Mouse (Mus musculus): ENCODE results near the gene Setd3. TPM values are rescaled to one million over a fixed set of nuclear protein-coding genes. Genes with fewer than 3 reads are reported as not detected.

The Setd3 gene
- polyA plus RNA-seq, 1 experiment from 2014 or later = 84.2 TPM

DNA sequence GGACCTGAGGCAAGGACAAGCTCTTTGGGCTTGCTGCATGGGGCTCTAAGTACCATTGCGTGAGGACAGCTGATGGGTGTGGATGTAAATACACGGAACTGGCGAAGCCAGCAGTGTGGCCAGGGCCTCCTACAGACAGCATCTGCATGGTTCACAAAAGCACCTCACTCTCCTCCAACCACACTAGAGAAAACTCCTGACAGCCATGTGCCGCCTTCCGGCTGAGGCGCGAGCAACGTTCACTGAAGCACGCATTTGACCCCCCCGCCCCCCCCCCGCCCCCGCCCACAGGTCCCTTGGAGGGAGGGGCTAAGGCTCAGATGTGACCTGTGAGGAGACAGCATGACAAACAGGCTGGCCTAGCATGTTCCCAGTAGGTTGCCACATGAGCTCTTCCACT is 25.9 kb upstream of the Setd3 start:
- no peaks in the 10 kb centered on the region for H3K27me3 ChIP-seq
- no peak for TF ChIP-seq CTCF (IDR thresholded peaks at IDR 0.05)
- CTCF ChIA-PET = interaction anchor here (0.9 kb wide), 1 partner anchor 299 kb away, joined by 3 read pairs; no protein-coding TSS in a partner anchor
- in situ Hi-C loops (cut with MboI; ENCODE audit: low pct_unique_long_range_greater_than_20kb) = loop anchor here (5.0 kb wide), 2 partner anchors 92 to 297 kb away; no protein-coding TSS in a partner anchor
- no peak for ATAC-seq
- POLR2A ChIA-PET = no interaction called here
- no peak for DNase-seq (ENCODE audit: low read depth, low spot score)

DNA sequence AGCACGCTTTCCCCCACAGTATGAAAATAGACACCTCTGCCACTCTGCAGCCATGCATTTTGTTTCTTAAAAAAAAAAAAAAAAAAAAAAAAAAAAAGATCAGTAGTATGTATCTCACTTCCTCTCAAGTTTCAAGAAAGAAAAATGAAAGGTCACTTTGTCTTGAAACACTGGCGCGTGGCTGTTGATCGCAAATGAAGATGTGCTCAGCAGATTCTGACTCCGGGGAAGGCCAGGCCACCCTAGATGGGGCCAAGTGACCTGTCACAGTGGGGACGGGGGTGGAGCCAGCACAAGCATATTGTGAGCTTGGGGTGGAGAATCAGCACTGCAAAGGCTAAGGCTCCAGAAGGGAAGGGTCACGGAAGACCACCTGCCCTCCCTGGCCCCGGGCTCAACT is 24.8 kb upstream of the Setd3 start:
- CTCF ChIA-PET = no interaction called here
- no peak for DNase-seq (ENCODE audit: low read depth, low spot score)
- no peaks in the 10 kb centered on the region for H3K27me3 ChIP-seq
- in situ Hi-C loops (cut with MboI; ENCODE audit: low pct_unique_long_range_greater_than_20kb) = loop anchor here (5.0 kb wide), 2 partner anchors 93 to 298 kb away; no protein-coding TSS in a partner anchor
- no peak for TF ChIP-seq CTCF (IDR thresholded peaks at IDR 0.05)
- POLR2A ChIA-PET = no interaction called here
- no peak for ATAC-seq

DNA sequence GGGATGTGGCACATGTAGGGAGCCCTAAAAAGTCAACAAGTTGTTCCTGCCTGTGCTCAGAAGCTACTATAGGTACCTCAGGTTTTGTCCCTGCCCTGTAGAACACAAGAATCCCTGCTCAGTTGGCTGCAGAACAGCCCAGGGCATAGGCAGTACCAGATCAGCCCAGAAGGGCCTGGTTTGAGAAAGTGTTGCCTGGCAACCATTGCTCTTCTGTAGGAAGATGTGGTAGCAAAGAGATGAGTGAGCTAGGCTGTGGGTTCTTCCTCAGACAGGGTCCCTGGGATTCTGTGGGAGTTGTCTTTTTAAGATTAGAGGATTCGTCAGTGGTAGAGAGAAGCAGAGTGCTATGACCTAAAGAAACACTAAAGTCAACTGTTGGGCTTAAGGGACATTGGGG is 21.0 kb upstream of the Setd3 start:
- TF ChIP-seq CTCF (IDR thresholded peaks at IDR 0.05) = no peak
- in situ Hi-C loops (cut with MboI; ENCODE audit: low pct_unique_long_range_greater_than_20kb) = loop anchor here (5.0 kb wide), 2 partner anchors 97 to 302 kb away; no protein-coding TSS in a partner anchor
- ChIA-PET POLR2A (no interaction called here), CTCF (no interaction called here)
- no peak for DNase-seq (ENCODE audit: low read depth, low spot score)
- no peak for ATAC-seq
- no peaks in the 10 kb centered on the region for H3K27me3 ChIP-seq

DNA sequence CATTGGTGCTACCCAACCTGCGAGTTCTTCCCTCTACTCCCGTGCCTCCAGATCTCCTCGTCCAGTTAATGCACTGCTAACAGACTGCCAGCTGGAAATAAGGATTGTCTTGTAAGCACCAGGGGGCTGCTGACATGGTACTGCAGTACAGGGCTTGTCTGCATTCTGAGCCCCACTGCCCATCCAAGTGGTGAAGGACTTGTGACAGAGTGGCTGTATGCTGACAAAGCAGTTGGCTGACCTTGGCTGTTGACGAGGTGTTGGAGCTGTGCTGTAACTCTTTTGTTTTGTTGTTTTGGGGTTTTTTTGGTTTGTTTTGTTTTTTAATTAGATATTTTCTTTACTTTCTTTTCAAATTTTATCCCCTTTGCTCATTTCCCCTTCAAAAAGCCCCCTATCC is 19.3 kb upstream of the Setd3 start:
- DNase-seq (ENCODE audit: low read depth, low spot score) (no peak), ATAC-seq (no peak)
- in situ Hi-C loops (cut with MboI; ENCODE audit: low pct_unique_long_range_greater_than_20kb) = no loop called here
- TF ChIP-seq CTCF (IDR thresholded peaks at IDR 0.05) = no peak
- POLR2A ChIA-PET = no interaction called here
- H3K27me3 ChIP-seq = no peaks in the 10 kb centered on the region
- CTCF ChIA-PET = no interaction called here

DNA sequence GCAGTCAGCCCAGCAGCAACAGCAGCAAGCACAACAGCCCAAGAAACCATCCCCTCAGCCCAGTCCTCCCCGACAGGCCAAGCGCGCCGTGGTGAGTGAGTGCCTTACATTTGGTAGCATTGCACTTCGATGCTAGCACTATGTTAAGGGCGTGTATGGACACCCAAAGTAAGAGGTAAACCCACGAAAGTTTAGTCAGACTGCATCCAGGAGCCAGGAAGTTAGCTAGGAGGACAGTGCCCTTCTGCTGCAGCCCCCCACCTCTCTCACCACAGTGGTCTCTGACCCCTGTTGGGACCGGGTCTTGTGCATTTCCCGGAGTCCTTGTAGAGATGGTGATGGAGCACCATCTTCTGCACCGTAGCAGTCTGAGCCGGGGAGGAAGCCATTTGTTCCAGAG is 16.6 kb upstream of the Setd3 start:
- POLR2A ChIA-PET = no interaction called here
- no peaks in the 10 kb centered on the region for H3K27me3 ChIP-seq
- ATAC-seq = no peak
- no peak for DNase-seq (ENCODE audit: low read depth, low spot score)
- TF ChIP-seq CTCF (IDR thresholded peaks at IDR 0.05) = no peak
- in situ Hi-C loops (cut with MboI; ENCODE audit: low pct_unique_long_range_greater_than_20kb) = no loop called here
- CTCF ChIA-PET = interaction anchor here (1.7 kb wide), 1 partner anchor 11 kb away, joined by 4 read pairs; no protein-coding TSS in a partner anchor

DNA sequence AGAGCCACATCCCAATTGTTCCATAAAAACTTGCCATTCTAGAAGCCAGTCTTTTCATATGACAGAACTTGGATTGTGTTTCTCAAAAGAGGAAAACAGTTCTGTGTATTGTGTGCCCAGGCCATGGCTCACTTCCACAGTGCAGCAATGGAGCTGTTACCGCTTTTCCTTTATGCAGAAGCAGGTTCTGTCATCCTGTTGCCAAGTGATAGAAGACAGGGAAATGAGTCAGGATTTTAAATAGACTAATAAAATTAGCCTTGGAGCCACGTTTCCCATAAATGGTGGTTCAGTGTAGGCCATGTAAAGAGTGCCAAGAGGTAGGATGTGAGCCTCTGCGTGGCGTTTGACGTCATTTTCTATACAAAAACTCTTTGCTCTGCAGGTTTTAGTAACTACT is 14.8 kb upstream of the Setd3 start:
- CTCF ChIA-PET = no interaction called here
- no peaks in the 10 kb centered on the region for H3K27me3 ChIP-seq
- in situ Hi-C loops (cut with MboI; ENCODE audit: low pct_unique_long_range_greater_than_20kb) = no loop called here
- ATAC-seq (no peak), DNase-seq (ENCODE audit: low read depth, low spot score) (no peak)
- TF ChIP-seq CTCF (IDR thresholded peaks at IDR 0.05) = no peak
- POLR2A ChIA-PET = no interaction called here

DNA sequence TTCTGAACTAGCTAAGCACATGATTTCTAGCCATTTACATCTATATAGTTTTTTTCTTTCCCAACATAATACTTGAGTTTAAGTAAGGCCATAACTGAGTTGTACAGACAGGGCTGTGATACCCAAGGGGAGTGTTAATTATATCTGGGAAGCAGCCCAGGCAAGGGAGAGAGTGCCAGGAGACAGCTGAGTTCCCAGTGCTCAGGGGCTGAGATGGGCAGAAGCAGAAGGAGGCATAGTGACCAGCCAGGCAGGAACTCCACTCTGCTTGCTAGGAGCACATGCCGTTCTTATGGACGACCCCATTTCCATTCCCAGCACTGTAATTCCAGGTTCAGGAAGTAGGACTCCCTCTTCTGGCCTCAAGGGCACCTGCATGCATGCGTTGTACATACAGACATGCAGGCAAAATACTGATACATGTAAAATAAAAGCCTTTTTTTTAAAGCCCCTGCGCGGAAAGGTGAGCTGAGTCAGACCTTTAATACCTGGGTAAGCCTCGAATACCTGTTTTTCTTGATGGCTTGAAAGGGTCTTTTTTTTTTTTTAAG is 8.5 kb upstream of the Setd3 start:
- in situ Hi-C loops (cut with MboI; ENCODE audit: low pct_unique_long_range_greater_than_20kb) = no loop called here
- ChIA-PET CTCF (no interaction called here), POLR2A (no interaction called here)
- TF ChIP-seq CTCF (IDR thresholded peaks at IDR 0.05) = no peak
- DNase-seq (ENCODE audit: low read depth, low spot score) (no peak), ATAC-seq (no peak)
- H3K27me3 ChIP-seq = no peaks in the 10 kb centered on the region

DNA sequence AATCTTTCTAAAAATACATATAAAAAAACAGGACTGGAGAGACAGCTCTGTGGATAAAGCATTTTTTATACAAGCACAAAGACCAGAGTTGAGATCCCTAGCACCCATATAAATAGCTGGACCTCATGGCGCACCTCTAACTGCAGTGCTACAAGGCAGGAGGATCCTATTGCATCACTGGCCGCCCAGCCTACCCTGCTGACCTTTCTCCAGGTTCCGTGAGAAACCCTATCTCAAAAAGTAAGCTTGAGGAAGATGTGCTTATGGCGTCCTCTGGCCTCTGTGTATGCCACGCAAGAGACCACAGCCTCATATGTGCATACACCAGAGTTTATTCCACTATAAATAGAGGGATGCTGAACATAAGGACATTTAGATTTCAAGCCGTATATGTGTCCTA is 2.6 kb upstream of the Setd3 start:
- no peaks in the 10 kb centered on the region for H3K27me3 ChIP-seq
- TF ChIP-seq CTCF (IDR thresholded peaks at IDR 0.05) = no peak
- no peak for ATAC-seq
- POLR2A ChIA-PET = no interaction called here
- in situ Hi-C loops (cut with MboI; ENCODE audit: low pct_unique_long_range_greater_than_20kb) = no loop called here
- CTCF ChIA-PET = no interaction called here
- DNase-seq (ENCODE audit: low read depth, low spot score) = no peak

DNA sequence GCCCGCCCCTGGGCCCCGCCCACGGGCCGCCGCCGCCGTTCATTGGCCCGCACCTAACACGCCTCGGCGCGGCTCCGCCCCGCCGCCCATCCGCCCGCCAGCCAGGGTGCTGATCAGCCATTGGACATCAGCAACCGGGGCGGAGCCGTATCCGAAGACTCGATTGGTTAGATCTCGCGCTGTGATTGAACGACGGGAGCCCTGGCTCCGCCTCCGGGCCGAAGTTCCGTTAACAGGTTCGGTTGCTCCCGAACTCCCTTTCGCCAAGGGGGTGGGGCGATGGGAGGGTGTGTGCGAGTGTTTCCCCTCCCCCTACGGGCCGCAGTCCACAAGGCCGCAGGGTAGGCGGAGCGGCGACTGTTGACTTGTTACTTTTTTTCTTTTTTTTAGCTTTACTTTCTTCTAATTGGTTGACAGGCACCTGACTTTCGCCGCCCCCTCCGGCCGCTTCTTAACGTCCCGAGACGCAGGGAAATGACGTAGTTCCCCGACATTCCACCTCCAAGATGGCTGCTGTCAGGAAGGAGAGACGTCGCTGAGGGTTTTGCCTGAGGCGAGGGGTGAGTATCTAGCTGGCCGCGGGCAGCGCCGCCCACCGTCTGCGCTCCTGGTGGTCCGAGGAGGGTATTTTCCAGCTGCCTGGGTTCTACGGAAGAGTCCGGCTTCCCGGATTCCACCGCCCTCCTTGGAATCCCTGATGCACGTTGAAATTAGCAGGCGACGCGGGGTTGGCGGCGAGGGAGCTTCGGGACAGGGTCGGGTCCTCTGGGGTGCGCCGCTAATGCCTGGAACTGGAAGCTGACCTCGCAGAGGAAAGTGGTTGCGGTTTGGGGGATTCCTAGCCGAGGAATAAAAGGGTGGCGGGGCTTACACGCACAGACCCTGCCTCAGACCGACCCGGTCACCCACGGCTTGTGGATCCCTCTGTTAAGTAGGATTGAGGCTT is 480 bp upstream of the Setd3 start, which contains the start of gene Ccnk:
Gene Ccnk (plus strand): TSS at position 259 of the 946 bp plus-strand sequence.
- in situ Hi-C loops (cut with MboI; ENCODE audit: low pct_unique_long_range_greater_than_20kb) = no loop called here
- POLR2A ChIA-PET = interaction anchor here (0.6 kb wide), 1 partner anchor 34 kb away, joined by 3 read pairs; no protein-coding TSS in a partner anchor
- H3K27me3 ChIP-seq = no peaks in the 10 kb centered on the region
- peak; percentile 98 for DNase-seq (ENCODE audit: low read depth, low spot score)
- CTCF ChIA-PET = interaction anchor here (1.4 kb wide), 1 partner anchor 13 kb away, joined by 4 read pairs; no protein-coding TSS in a partner anchor
- TF ChIP-seq CTCF (IDR thresholded peaks at IDR 0.05) = no peak
- peak; percentile 96 for ATAC-seq

DNA sequence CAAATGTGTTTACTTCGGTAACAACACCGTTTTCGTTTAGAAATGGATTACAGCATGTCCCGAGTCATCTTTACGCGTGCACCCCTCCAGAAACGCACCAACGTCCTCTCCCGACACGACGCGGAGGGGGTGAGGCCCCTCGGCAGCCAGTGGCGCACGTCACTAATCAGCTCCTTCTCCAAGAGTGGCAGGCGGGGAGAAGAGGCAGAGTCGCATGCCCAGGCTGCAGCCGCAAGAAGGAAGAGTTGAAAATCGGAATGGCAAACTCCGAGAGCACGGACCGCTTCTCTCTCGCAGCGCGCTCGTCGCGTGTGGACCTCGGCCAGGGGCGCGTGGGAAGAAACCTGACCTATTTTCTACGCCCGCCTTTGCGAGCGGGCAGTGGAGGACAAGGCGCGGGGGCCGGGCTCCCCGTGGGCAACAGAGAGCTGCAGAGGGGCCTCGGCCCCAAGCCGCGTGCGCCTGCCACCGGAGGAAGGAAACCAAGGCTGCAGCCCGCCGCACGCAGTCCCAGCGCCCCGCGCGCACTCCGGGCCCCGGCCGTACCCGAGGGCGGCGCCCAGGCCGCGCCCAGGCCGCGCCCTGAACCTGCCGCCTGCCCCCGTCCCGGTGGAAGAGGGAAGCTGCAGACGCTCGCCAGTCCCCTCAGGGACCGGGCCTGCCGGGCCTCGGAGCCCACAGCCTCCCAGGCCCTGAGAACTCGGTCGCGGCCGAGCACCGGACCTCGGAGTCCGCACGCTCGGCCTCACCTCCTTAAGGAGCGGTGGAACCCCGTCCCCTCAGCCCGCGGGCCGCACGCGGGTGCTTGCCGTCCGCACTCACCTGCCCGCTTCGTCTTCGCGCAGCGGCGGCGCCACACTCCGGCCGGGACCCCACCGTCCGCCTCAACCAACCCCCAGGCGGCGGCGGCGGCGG is 526 bp downstream of the Setd3 start:
- ATAC-seq (peak; percentile 32), DNase-seq (ENCODE audit: low read depth, low spot score) (no peak)
- no peak for TF ChIP-seq CTCF (IDR thresholded peaks at IDR 0.05)
- in situ Hi-C loops (cut with MboI; ENCODE audit: low pct_unique_long_range_greater_than_20kb) = no loop called here
- POLR2A ChIA-PET = no interaction called here
- CTCF ChIA-PET = no interaction called here
- H3K27me3 ChIP-seq = no peaks in the 10 kb centered on the region

Measured in Patski (cell line).